Mouse (Mus musculus): ENCODE data around the gene Sirt6. TPM values are rescaled to one million over a fixed set of nuclear protein-coding genes. Genes with fewer than 3 reads are reported as not detected.
A peak's percentile ranks its signal among the peaks of the same experiment; 100 is the strongest.

The Sirt6 gene
- polyA plus RNA-seq, 1 experiment from 2014 or later: 6.1 TPM

DNA sequence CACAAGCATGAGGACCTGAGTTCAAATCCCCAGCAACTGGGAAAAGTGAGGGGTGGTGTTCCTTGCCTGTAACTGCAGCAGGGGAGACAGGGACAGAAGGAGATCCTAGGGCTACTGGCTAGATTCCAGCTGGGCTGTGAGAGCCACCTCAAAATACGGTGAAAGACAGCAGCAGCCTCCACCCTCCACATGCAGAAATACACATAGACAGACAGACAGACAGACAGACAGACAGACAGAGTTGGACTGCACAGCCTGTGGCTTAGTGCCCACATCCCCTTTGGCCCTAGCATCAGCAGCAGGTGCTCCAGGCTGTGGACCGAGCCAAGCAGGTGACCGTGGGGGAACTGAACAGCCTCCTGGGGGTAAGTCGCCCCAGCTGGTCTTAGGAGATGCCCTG, 47.6 kb downstream of the Sirt6 start:
- TF ChIP-seq CTCF (IDR thresholded peaks at IDR 0.05; ENCODE audit: low read depth): no peak
- H3K36me3 ChIP-seq (replicated peaks; ENCODE audit: insufficient read depth, low read length): no peaks in the 10 kb centered on the region

DNA sequence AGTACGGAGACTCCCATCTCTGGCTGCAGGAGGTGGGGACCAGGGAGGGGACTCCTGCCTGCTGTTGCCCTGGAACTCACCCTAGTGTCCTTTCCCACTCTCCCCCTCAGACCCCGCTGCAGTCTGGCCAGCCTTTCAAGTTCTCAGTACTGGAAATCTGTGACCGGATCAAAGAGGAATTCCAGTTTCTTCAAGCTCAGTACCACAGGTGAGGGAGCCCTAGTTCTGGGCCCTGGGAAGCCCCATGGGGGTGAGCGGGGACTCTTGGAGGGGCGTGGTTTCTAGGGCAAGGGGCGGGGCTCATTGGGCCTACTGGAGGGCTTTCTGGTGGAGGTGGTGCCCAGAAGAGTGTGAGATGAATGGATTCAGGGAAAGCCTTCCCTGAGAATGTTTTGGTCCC, 51.9 kb downstream of the Sirt6 start:
- ATAC-seq (no peak), DNase-seq (no peak)
- TF ChIP-seq CTCF (IDR thresholded peaks at IDR 0.05; ENCODE audit: low read depth): no peak
- no peak for TF ChIP-seq EP300 (IDR thresholded peaks at IDR 0.05; ENCODE audit: low read depth)
- Histone ChIP-seq H3K9ac (replicated peaks) (peak overlapping the region; percentile 64; the same call in 1 of the 2 replicates), H3K4me3 (ENCODE audit: low read depth, low read length) (peak overlapping the region; percentile 56), H3K27ac (ENCODE audit: low read depth) (no peak overlapping the region), H3K9me3 (ENCODE audit: low read length) (no peaks in the 10 kb centered on the region), H3K4me2 (ENCODE audit: low read depth, low read length) (peak overlapping the region; percentile 87), H3K4me1 (ENCODE audit: insufficient read depth) (peaks cover 36% of the 10 kb centered on the region), H3K36me3 (replicated peaks; ENCODE audit: insufficient read depth, low read length) (no peaks in the 10 kb centered on the region), H3K27me3 (ENCODE audit: insufficient read depth, low read length) (peaks cover 13% of the 10 kb centered on the region)
- 10% methylated on average over 6 of the region's 6 CpGs for WGBS (ENCODE audit: insufficient replicate concordance)

More for the DNA sequence above, 47.6 kb downstream of the Sirt6 start:
- H3K4me2 ChIP-seq (ENCODE audit: low read depth, low read length): peak overlapping the region; percentile 42
- no peaks in the 10 kb centered on the region for H3K9me3 ChIP-seq (ENCODE audit: low read length)
- H3K27me3 ChIP-seq (ENCODE audit: insufficient read depth, low read length): peaks cover 13% of the 10 kb centered on the region; the same call in 1 of the 2 replicates
- DNase-seq (no peak), ATAC-seq (peak; percentile 26; the same call in 1 of the 2 replicates)
- no peak overlapping the region for H3K4me3 ChIP-seq (ENCODE audit: low read depth, low read length)
- WGBS (ENCODE audit: insufficient replicate concordance): 59% methylated on average over 4 of the region's 4 CpGs
- peaks cover 16% of the 10 kb centered on the region for H3K4me1 ChIP-seq (ENCODE audit: insufficient read depth)
- H3K27ac ChIP-seq (ENCODE audit: low read depth): no peak overlapping the region
- H3K9ac ChIP-seq (replicated peaks): no peak overlapping the region

DNA sequence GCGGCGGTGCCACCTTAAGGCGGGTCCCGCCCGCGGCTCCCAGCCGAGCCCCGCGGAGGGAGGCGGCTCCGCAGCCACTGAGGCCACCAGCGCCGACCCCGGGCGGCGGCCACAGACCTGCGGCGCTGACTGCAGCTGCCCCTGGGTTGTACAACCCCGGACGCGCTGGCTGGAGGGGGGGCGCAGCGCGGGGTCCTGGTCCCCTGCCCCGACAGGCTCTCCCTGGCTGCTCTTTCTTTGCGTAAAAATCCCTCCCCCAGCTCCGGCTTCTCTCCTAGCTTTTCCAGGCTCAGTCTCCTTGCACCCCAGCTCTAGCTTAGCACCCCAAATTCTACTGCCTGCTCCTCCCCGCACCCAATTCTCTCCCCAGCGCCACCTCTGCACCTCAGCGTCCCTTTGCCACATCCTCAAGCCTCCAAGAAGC, 52.4 kb downstream of the Sirt6 start:
- Histone ChIP-seq H3K27me3 (ENCODE audit: insufficient read depth, low read length) (peaks cover 10% of the 10 kb centered on the region), H3K27ac (ENCODE audit: low read depth) (no peak overlapping the region), H3K9me3 (ENCODE audit: low read length) (no peaks in the 10 kb centered on the region), H3K4me3 (ENCODE audit: low read depth, low read length) (peak overlapping the region; percentile 56), H3K4me2 (ENCODE audit: low read depth, low read length) (peak overlapping the region; percentile 87), H3K9ac (replicated peaks) (peak overlapping the region; percentile 64), H3K36me3 (replicated peaks; ENCODE audit: insufficient read depth, low read length) (no peaks in the 10 kb centered on the region), H3K4me1 (ENCODE audit: insufficient read depth) (peaks cover 38% of the 10 kb centered on the region)
- DNase-seq (no peak), ATAC-seq (no peak)
- no peak for TF ChIP-seq EP300 (IDR thresholded peaks at IDR 0.05; ENCODE audit: low read depth)
- TF ChIP-seq CTCF (IDR thresholded peaks at IDR 0.05; ENCODE audit: low read depth): no peak
- WGBS (ENCODE audit: insufficient replicate concordance): under 1% methylated on average over 18 of the region's 30 CpGs

DNA sequence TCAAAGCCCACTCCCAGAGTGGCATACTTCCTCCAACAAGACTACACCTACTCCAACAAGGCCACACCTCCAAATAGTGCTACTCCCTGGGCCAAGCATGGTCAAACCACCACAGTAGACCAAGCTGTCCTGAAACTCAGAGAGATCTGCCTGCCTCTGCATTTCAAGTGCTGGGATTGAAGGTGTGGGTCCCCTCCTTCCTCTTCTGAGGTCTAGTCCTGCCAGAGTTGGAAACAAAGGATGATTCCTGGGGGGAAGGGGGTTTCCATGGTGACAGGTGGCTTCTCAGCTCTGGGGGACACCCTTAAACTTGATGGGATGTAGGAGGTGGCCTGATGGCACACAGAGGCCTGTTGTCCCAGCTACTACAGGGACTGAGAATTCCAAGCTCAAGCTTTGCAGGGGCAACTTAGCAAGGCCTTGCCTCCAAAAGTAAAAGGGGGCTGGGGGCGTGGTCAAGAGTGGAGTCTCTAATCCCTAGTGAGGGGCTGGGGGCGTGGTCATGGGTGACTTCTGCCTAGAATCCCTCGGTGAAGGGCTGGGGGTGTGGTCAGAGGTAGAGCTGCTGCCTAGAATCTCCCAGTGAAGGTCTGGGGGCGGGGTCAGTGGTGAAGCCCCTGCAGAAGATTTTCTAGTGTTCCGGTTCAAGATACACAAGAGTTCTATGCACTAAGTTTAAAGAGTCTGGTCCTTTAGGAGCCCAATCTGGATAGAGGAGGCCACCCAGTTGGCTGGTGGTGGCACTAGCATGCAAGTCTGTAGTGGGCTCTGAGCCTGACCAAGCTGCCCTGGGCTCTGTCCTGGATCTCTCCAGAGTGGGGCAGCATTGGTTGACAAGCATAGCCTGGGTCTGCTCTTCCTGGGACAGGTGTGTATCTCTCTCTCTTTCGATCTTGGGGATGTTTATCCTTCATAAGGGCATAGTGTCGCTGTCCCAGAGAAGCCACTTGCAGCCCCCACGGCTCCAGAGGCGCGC, 53.2 kb downstream of the Sirt6 start, which contains the start of gene Tle2:
Gene Tle2 (plus strand): TSS at position 481 of the 976 bp plus-strand sequence.
- TF ChIP-seq EP300 (IDR thresholded peaks at IDR 0.05; ENCODE audit: low read depth) (no peak), CTCF (IDR thresholded peaks at IDR 0.05; ENCODE audit: low read depth) (no peak)
- WGBS (ENCODE audit: insufficient replicate concordance): 23% methylated on average over 10 of the region's 10 CpGs
- Histone ChIP-seq H3K4me1 (ENCODE audit: insufficient read depth) (peaks cover 39% of the 10 kb centered on the region), H3K27me3 (ENCODE audit: insufficient read depth, low read length) (peaks cover 10% of the 10 kb centered on the region), H3K9me3 (ENCODE audit: low read length) (no peaks in the 10 kb centered on the region), H3K4me2 (ENCODE audit: low read depth, low read length) (peak within 1 kb of the TSS; percentile 87), H3K36me3 (replicated peaks; ENCODE audit: insufficient read depth, low read length) (no peaks in the 10 kb centered on the region), H3K9ac (replicated peaks) (peak within 1 kb of the TSS; percentile 64), H3K4me3 (ENCODE audit: low read depth, low read length) (peak within 1 kb of the TSS; percentile 56), H3K27ac (ENCODE audit: low read depth) (no peak within 1 kb of the TSS)
- DNase-seq (no peak), ATAC-seq (no peak)

DNA sequence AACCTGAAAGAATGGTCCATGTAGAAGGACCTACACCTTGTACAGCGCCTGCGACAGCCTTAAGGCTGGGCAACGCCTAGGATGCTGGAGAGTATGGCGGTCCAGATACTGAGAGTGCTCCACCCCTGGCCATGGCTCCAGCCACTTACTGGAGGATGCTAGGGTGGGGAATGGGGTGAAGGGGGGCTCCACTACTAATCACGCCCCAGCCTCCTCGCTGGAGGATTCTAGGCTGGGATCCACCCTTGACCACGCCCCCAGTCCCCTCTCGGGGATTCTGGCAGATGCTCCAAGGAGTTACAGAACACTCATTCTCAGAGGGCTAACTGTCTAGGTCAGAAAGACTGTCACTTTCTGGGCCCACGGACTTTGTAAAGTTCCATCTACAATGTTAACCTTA, 54.6 kb downstream of the Sirt6 start:
- Histone ChIP-seq H3K27me3 (ENCODE audit: insufficient read depth, low read length) (peaks cover 10% of the 10 kb centered on the region), H3K4me2 (ENCODE audit: low read depth, low read length) (peak overlapping the region; percentile 99; the same call in 1 of the 2 replicates), H3K9me3 (ENCODE audit: low read length) (no peaks in the 10 kb centered on the region), H3K36me3 (replicated peaks; ENCODE audit: insufficient read depth, low read length) (no peaks in the 10 kb centered on the region), H3K27ac (ENCODE audit: low read depth) (no peak overlapping the region), H3K4me1 (ENCODE audit: insufficient read depth) (peaks cover 42% of the 10 kb centered on the region), H3K4me3 (ENCODE audit: low read depth, low read length) (no peak overlapping the region), H3K9ac (replicated peaks) (no peak overlapping the region)
- TF ChIP-seq CTCF (IDR thresholded peaks at IDR 0.05; ENCODE audit: low read depth) (no peak), EP300 (IDR thresholded peaks at IDR 0.05; ENCODE audit: low read depth) (no peak)
- WGBS (ENCODE audit: insufficient replicate concordance): 45% methylated on average over 9 of the region's 9 CpGs
- no peak for ATAC-seq
- DNase-seq: no peak

DNA sequence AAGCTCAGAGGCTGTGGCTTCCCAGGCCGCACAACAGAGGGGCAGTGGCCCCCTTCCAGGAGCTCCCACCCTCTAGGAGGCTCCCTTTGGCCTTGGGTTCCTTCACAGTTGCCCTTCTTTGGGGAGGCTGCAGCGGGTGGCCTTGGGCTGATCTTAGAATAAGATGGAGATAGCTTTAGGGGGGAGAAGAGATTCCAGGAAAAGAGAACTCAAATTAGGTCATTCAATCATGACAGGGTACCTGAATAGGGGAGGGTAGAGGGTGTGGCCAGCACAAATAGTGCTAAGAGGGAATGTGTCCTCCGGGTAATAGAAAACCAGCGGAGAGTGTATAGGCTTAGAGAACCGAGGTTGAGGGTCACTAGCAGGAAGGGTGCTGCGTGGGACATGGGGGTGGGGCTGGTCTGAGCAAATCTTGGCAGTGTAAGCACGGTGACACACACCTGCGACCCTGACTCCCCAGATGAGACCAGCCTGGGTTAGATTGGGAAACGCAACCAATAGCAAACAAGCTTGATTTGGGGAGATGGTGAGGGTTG, 55.4 kb downstream of the Sirt6 start:
- no peaks in the 10 kb centered on the region for H3K9me3 ChIP-seq (ENCODE audit: low read length)
- peak overlapping the region; percentile 99 for H3K4me2 ChIP-seq (ENCODE audit: low read depth, low read length)
- TF ChIP-seq CTCF (IDR thresholded peaks at IDR 0.05; ENCODE audit: low read depth): no peak
- no peak for TF ChIP-seq EP300 (IDR thresholded peaks at IDR 0.05; ENCODE audit: low read depth)
- peaks cover 42% of the 10 kb centered on the region for H3K4me1 ChIP-seq (ENCODE audit: insufficient read depth)
- peak overlapping the region; percentile 64 for H3K4me3 ChIP-seq (ENCODE audit: low read depth, low read length)
- ATAC-seq (no peak), DNase-seq (no peak)
- 14% methylated on average over 9 of the region's 9 CpGs for WGBS (ENCODE audit: insufficient replicate concordance)
- peaks cover 10% of the 10 kb centered on the region for H3K27me3 ChIP-seq (ENCODE audit: insufficient read depth, low read length)
- no peak overlapping the region for H3K27ac ChIP-seq (ENCODE audit: low read depth)
- H3K36me3 ChIP-seq (replicated peaks; ENCODE audit: insufficient read depth, low read length): no peaks in the 10 kb centered on the region; the same call in 1 of the 2 replicates
- 0 out of 2 replicates have a peak overlapping the region, but pooled peaks have one; percentile 16 for H3K9ac ChIP-seq (replicated peaks)

Other genes with a start within 250 kb of the Sirt6 start
- gene Fzr1, start 249.3 kb downstream of the Sirt6 start, polyA plus RNA-seq (2015; fragmentation: Nextera tagmentation; extraction: Ambion mirVana): 69.7 and 74.6 TPM in 2 replicates
- 39.3 and 42.1 TPM in 2 replicates for gene Dohh, start 243.4 kb downstream of the Sirt6 start, polyA plus RNA-seq (2015; fragmentation: Nextera tagmentation; extraction: Ambion mirVana)
- gene Gm48551, start 243.3 kb downstream of the Sirt6 start, polyA plus RNA-seq (2015; fragmentation: Nextera tagmentation; extraction: Ambion mirVana): 0.40 and 0.70 TPM in 2 replicates
- not detected in 2 replicates for gene Gm48552, start 238.8 kb downstream of the Sirt6 start, polyA plus RNA-seq (2015; fragmentation: Nextera tagmentation; extraction: Ambion mirVana)
- 1.7 and 2.0 TPM in 2 replicates for gene Smim24, start 234.7 kb downstream of the Sirt6 start, polyA plus RNA-seq (2015; fragmentation: Nextera tagmentation; extraction: Ambion mirVana)
- gene Nfic, start 172.2 kb downstream of the Sirt6 start, polyA plus RNA-seq (2015; fragmentation: Nextera tagmentation; extraction: Ambion mirVana): 19.6 and 21.1 TPM in 2 replicates
- gene Celf5, start 145.1 kb downstream of the Sirt6 start, polyA plus RNA-seq (2015; fragmentation: Nextera tagmentation; extraction: Ambion mirVana): not detected in 2 replicates
- gene Ncln, start 131.4 kb downstream of the Sirt6 start, polyA plus RNA-seq (2015; fragmentation: Nextera tagmentation; extraction: Ambion mirVana): 29.2 and 30.6 TPM in 2 replicates
- gene S1pr4, start 127.7 kb downstream of the Sirt6 start, polyA plus RNA-seq (2015; fragmentation: Nextera tagmentation; extraction: Ambion mirVana): 6.3 and 7.4 TPM in 2 replicates
- 4.0 and 4.4 TPM in 2 replicates for gene Gna15, start 103.6 kb downstream of the Sirt6 start, polyA plus RNA-seq (2015; fragmentation: Nextera tagmentation; extraction: Ambion mirVana)
- 18.3 and 19.2 TPM in 2 replicates for gene Gna11, start 82.6 kb downstream of the Sirt6 start, polyA plus RNA-seq (2015; fragmentation: Nextera tagmentation; extraction: Ambion mirVana)
- 256 and 266 TPM in 2 replicates for gene Aes, start 68.3 kb downstream of the Sirt6 start, polyA plus RNA-seq (2015; fragmentation: Nextera tagmentation; extraction: Ambion mirVana)
- 1.2 and 2.2 TPM in 2 replicates for gene Tle2, start 53.2 kb downstream of the Sirt6 start, polyA plus RNA-seq (2015; fragmentation: Nextera tagmentation; extraction: Ambion mirVana)
- 2.9 and 3.0 TPM in 2 replicates for gene Tle6, start 26.7 kb downstream of the Sirt6 start, polyA plus RNA-seq (2015; fragmentation: Nextera tagmentation; extraction: Ambion mirVana)
- gene BC025920, start 21.5 kb downstream of the Sirt6 start, polyA plus RNA-seq (2015; fragmentation: Nextera tagmentation; extraction: Ambion mirVana): 0.13 TPM in 2 replicates
- 1.8 and 2.1 TPM in 2 replicates for gene Ankrd24, start 743 bp upstream of the Sirt6 start, polyA plus RNA-seq (2015; fragmentation: Nextera tagmentation; extraction: Ambion mirVana)
- gene Gm10778, start 21.3 kb upstream of the Sirt6 start, polyA plus RNA-seq (2015; fragmentation: Nextera tagmentation; extraction: Ambion mirVana): 1.1 and 1.2 TPM in 2 replicates
- gene Zfp433, start 77.0 kb upstream of the Sirt6 start, polyA plus RNA-seq (2015; fragmentation: Nextera tagmentation; extraction: Ambion mirVana): 3.1 and 4.5 TPM in 2 replicates
- 0.51 and 0.54 TPM in 2 replicates for gene Gm3055, start 143.4 kb upstream of the Sirt6 start, polyA plus RNA-seq (2015; fragmentation: Nextera tagmentation; extraction: Ambion mirVana)
- 0.55 and 0.73 TPM in 2 replicates for gene Gm4767, start 184.4 kb upstream of the Sirt6 start, polyA plus RNA-seq (2015; fragmentation: Nextera tagmentation; extraction: Ambion mirVana)
- gene Gm32687, start 236.1 kb upstream of the Sirt6 start, polyA plus RNA-seq (2015; fragmentation: Nextera tagmentation; extraction: Ambion mirVana): 1.6 and 2.0 TPM in 2 replicates